Mouse (Mus musculus) cerebellum, adult 2 months (tissue): ENCODE results near the gene Isoc2b.

Source experiments
- CTCF ChIP-seq: fragments of 200-500 bp; IDR thresholded peaks from 2 replicates; pipeline ENCODE4 v1.5.1; 2011; ENCODE audit warnings: low read depth, mild to moderate bottlenecking, control low read depth, low read length, moderate library complexity, borderline replicate concordance; ENCODE audit not compliant: insufficient read depth
- POLR2A ChIP-seq: fragments of 200-500 bp; IDR thresholded peaks from 2 replicates; pipeline ENCODE4 v1.6.1; 2011; ENCODE audit warnings: low read length, control low read depth, borderline replicate concordance; ENCODE audit not compliant: insufficient read depth

DNA sequence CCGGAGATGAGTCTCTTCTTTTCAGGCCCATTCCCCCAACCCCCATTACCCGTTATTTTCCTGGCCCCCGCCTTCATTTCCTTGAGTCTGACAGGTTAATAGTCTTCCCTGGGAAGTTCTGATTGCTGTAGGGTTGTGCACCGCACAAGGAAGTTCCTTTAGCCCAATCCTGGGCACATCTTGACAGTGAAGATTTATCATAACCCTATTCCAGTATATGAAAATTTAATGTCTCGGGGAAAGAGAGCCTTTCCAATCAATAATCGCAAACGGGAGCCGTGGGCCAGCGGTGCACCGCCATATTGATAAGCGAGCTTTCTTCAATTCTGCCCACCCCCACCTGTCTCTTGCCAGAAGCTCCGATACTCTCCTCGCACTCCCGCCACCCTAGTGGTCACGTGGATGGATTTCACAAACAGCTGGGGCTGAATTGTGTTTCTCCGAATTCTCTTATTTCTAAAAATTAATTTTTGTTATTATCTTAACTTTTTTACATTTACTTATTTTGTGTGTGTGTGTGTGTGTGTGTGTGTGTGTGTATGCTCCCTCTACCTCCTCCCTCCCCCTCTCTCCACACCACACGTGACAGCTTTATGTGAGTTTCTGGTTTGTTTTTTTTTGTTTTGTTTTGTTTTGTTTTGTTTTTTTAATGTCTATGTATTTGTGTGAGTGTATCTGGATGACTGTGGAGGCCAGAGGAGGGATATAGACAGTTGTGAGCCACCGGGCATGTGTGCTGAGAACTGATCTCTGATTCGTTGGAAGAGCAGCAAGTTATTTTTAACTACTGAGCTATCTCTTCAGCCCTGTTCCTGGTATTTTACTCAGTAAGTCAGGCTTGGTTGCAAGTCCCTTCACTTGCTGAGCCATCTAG, 29.8 kb upstream of the Isoc2b start:
- TF ChIP-seq CTCF = no peak
- no peak for TF ChIP-seq POLR2A
